Mouse (Mus musculus): ENCODE measurements around the gene Kif1a.

GRCm38 (mm10) chr1:93092582-93092981 lies 9.2 kb downstream of the Kif1a start:
- no peak for TF ChIP-seq TAL1 (IDR thresholded peaks at IDR 0.05; ENCODE audit: low read length)
- no peak for TF ChIP-seq GATA1 (IDR thresholded peaks at IDR 0.05; ENCODE audit: low read length)

Measured in erythroblast, embryonic 14.5 days (primary cell).